Mouse (Mus musculus) myocyte (in vitro differentiated cells): ENCODE results near the gene Helz. TPM values are rescaled to one million over a fixed set of nuclear protein-coding genes. Genes with fewer than 3 reads are reported as not detected.
"Not testable (repeated sequence)": the region's sequence is repeated elsewhere in the genome, so short reads cannot be mapped to it uniquely, and the experiment has no call there.

ENCODE experiments used
- H3K27me3 ChIP-seq: one replicate; pipeline ENCODE4 v1.6.1; 2011; ENCODE audit not compliant: control insufficient read depth, insufficient read depth, insufficient read length
- H3K36me3 ChIP-seq: one replicate; pipeline ENCODE4 v1.6.1; 2011; ENCODE audit not compliant: control insufficient read depth, insufficient read depth
- H3K4me2 ChIP-seq: one replicate; pipeline ENCODE4 v1.6.1; 2011; ENCODE audit warnings: low read depth, control low read depth
- H3K4me3 ChIP-seq: one replicate; pipeline ENCODE4 v1.5.1; 2011; ENCODE audit warnings: mild to moderate bottlenecking, control low read depth, moderate library complexity
- H3K79me2 ChIP-seq: one replicate; pipeline ENCODE4 v1.6.1; 2011; ENCODE audit not compliant: control insufficient read depth, insufficient read depth
- H3ac ChIP-seq: one replicate; pipeline ENCODE4 v1.6.1; 2011; ENCODE audit not compliant: control insufficient read depth, insufficient read length
- CEBPB ChIP-seq: IDR thresholded peaks from 2 replicates; pipeline ENCODE4 v1.6.1; 2011; ENCODE audit warnings: mild to moderate bottlenecking, moderate library complexity; ENCODE audit not compliant: poor library complexity, insufficient read depth, severe bottlenecking
- E2F4 ChIP-seq: IDR thresholded peaks from one replicate; pipeline ENCODE4 v1.6.1; 2011; ENCODE audit warnings: mild to moderate bottlenecking, control low read depth, moderate library complexity; ENCODE audit not compliant: insufficient read depth
- MAX ChIP-seq: IDR thresholded peaks from one replicate; pipeline ENCODE4 v1.6.1; 2011; ENCODE audit warnings: low read depth, mild to moderate bottlenecking, control low read depth
- MYOD1 ChIP-seq, 3 experiments: IDR thresholded peaks; one replicate each; pipeline ENCODE4 v1.6.1; 2011; ENCODE audit warnings: control low read depth in 2 of 3, low read depth in 2 of 3, mild to moderate bottlenecking in 2 of 3, moderate library complexity in 1 of 3; ENCODE audit not compliant: insufficient read length in 2 of 3, control insufficient read depth in 1 of 3
- MYOG ChIP-seq, 3 experiments: IDR thresholded peaks; one replicate each; pipeline ENCODE4 v1.6.1; 2011; ENCODE audit warnings: control low read depth in 2 of 3, low read depth in 2 of 3, mild to moderate bottlenecking in 2 of 3; ENCODE audit not compliant: insufficient read length in 2 of 3, control insufficient read depth in 1 of 3, insufficient read depth in 1 of 3
- POLR2A ChIP-seq: IDR thresholded peaks from one replicate; pipeline ENCODE4 v1.6.1; 2011; ENCODE audit warnings: low read depth, mild to moderate bottlenecking, control low read depth, moderate library complexity; ENCODE audit not compliant: insufficient read length
- POLR2AphosphoS2 ChIP-seq: IDR thresholded peaks from one replicate; pipeline ENCODE4 v1.6.1; 2011; ENCODE audit warnings: low read depth, control low read depth; ENCODE audit not compliant: insufficient read length
- REST ChIP-seq: IDR thresholded peaks from one replicate; pipeline ENCODE4 v1.6.1; 2011; ENCODE audit warnings: mild to moderate bottlenecking, control low read depth, moderate library complexity; ENCODE audit not compliant: insufficient read depth, insufficient read length
- SRF ChIP-seq: IDR thresholded peaks from one replicate; pipeline ENCODE4 v1.6.1; 2011; ENCODE audit warnings: low read depth; ENCODE audit not compliant: control insufficient read depth, insufficient read length
- TCF12 ChIP-seq: IDR thresholded peaks from one replicate; pipeline ENCODE4 v1.6.1; 2011; ENCODE audit warnings: mild to moderate bottlenecking, control low read depth; ENCODE audit not compliant: poor library complexity, insufficient read depth, severe bottlenecking
- TCF3 ChIP-seq: IDR thresholded peaks from one replicate; pipeline ENCODE4 v1.6.1; 2011; ENCODE audit warnings: low read depth, control low read depth; ENCODE audit not compliant: insufficient read length
- USF1 ChIP-seq: IDR thresholded peaks from one replicate; pipeline ENCODE4 v1.6.1; 2011; ENCODE audit warnings: low read depth, mild to moderate bottlenecking, control low read depth, moderate library complexity
- polyA plus RNA-seq: library from polyadenylated mRNA; unstranded; fragments of >200 nt; fragmentation: generic; extraction: Trizol; gene quantifications from one replicate; pipeline ENCODE4 v1.2.1, GENCODE M21; 2012; ENCODE audit warnings: missing spikeins

Helz gene
- polyA plus RNA-seq = 5.8 TPM

- H3ac ChIP-seq = peak within 1 kb of the TSS; percentile 13
- TF ChIP-seq SRF = no peak
- TF ChIP-seq POLR2A = peak; percentile 41
- H3K27me3 ChIP-seq = peaks cover 6% of the 10 kb centered on the region
- peaks cover 15% of the 10 kb centered on the region for H3K79me2 ChIP-seq
- peak within 1 kb of the TSS; percentile 48 for H3K4me3 ChIP-seq
- H3K36me3 ChIP-seq = peaks cover 6% of the 10 kb centered on the region
- H3K4me2 ChIP-seq = peak within 1 kb of the TSS; percentile 100
Measured at GRCm38 (mm10) chr11:107547351-107548203, at the start of gene Helz. Gene Helz (plus strand): TSS chr11:107547930.

GRCm38 (mm10) chr11:107502801-107503200 is 44.9 kb upstream of the Helz start:
- H3ac ChIP-seq = no peak overlapping the region
- no peak overlapping the region for H3K4me3 ChIP-seq
- H3K4me2 ChIP-seq = no peak overlapping the region
- H3K79me2 ChIP-seq = no peaks in the 10 kb centered on the region
- peaks cover 12% of the 10 kb centered on the region for H3K36me3 ChIP-seq
- TF ChIP-seq POLR2AphosphoS2 = no peak
- H3K27me3 ChIP-seq = no peaks in the 10 kb centered on the region

- not testable (repeated sequence) for H3K36me3 ChIP-seq, H3K4me3 ChIP-seq, H3K4me2 ChIP-seq, H3K27me3 ChIP-seq, H3ac ChIP-seq, H3K79me2 ChIP-seq
Measured at GRCm38 (mm10) chr11:107504364-107504763, 43.4 kb upstream of the Helz start.

GRCm38 (mm10) chr11:107506260-107506659 is 41.5 kb upstream of the Helz start:
- H3K4me2 ChIP-seq = no peak overlapping the region
- H3K79me2 ChIP-seq = no peaks in the 10 kb centered on the region
- no peak overlapping the region for H3K4me3 ChIP-seq
- TF ChIP-seq SRF (no peak), POLR2AphosphoS2 (no peak), E2F4 (no peak), TCF3 (no peak), MYOD1 (IDR thresholded peaks at IDR 0.05; ENCODE audit: control insufficient read depth in 1 of 3, insufficient read length in 2 of 3, low read depth in 2 of 3) (no peak), TCF12 (no peak), MAX (no peak)
- no peak overlapping the region for H3ac ChIP-seq
- H3K36me3 ChIP-seq = no peaks in the 10 kb centered on the region
- no peaks in the 10 kb centered on the region for H3K27me3 ChIP-seq

GRCm38 (mm10) chr11:107509631-107510338 is 37.9 kb upstream of the Helz start:
- Histone ChIP-seq H3ac (no peak overlapping the region), H3K27me3 (no peaks in the 10 kb centered on the region), H3K79me2 (no peaks in the 10 kb centered on the region), H3K4me3 (no peak overlapping the region), H3K4me2 (no peak overlapping the region), H3K36me3 (no peaks in the 10 kb centered on the region)
- TF ChIP-seq POLR2A = no peak
- no peak for TF ChIP-seq MYOD1 (IDR thresholded peaks at IDR 0.05; ENCODE audit: control insufficient read depth in 1 of 3, insufficient read length in 2 of 3, low read depth in 2 of 3)
- TF ChIP-seq REST = no peak
- TF ChIP-seq SRF = no peak
- TF ChIP-seq USF1 = no peak
- no peak for TF ChIP-seq TCF3
- TF ChIP-seq CEBPB = no peak
- TF ChIP-seq E2F4 = no peak
- no peak for TF ChIP-seq MAX
- no peak for TF ChIP-seq MYOG (IDR thresholded peaks at IDR 0.05; ENCODE audit: control insufficient read depth in 1 of 3, insufficient read depth in 1 of 3, insufficient read length in 2 of 3, low read depth in 2 of 3)
- TF ChIP-seq TCF12 = no peak
- no peak for TF ChIP-seq POLR2AphosphoS2
